Mouse (Mus musculus) neural tube, embryonic 12.5 days (tissue): ENCODE results near the gene Tgm3. TPM values are rescaled to one million over a fixed set of nuclear protein-coding genes. Genes with fewer than 3 reads are reported as not detected.

ENCODE experiments used
- microRNA-seq: library from miRNA; unstranded; fragments of <30 nt; microRNA quantifications from one replicate; pipeline ENCODE4, GENCODE M21; 2017
- polyA plus RNA-seq: library from polyadenylated mRNA; unstranded; fragments of >200 nt; fragmentation: Nextera tagmentation; extraction: Ambion mirVana; gene quantifications from 2 replicates; pipeline ENCODE4 v1.2.1, GENCODE M21; 2016

Gene Tgm3
- polyA plus RNA-seq, 1 experiment from 2014 or later: not detected

Small RNA genes lying within 50 kb of the gene (microRNA-seq; reads per million reads assigned to microRNA genes)
- gene Mir6339: not detected

Other genes with a start within 250 kb of the Tgm3 start
- 14.3 and 15.2 TPM in 2 replicates for gene Stk35, start 211.8 kb upstream of the Tgm3 start, polyA plus RNA-seq
- gene Tgm6, start 100.1 kb downstream of the Tgm3 start, polyA plus RNA-seq: not detected in 2 replicates
- gene Snrpb, start 167.1 kb downstream of the Tgm3 start, polyA plus RNA-seq: 516 and 550 TPM in 2 replicates
- gene Tmc2, start 182.8 kb downstream of the Tgm3 start, polyA plus RNA-seq: not detected in 2 replicates